Mouse (Mus musculus): ENCODE results near the gene Pear1.
"Not testable (repeated sequence)": the region's sequence is repeated elsewhere in the genome, so short reads cannot be mapped to it uniquely, and the experiment has no call there.

Gene Pear1

GRCm38 (mm10) chr3:87824206-87824605 lies at the start of gene Pear1:
Gene Pear1 (minus strand): TSS chr3:87824306.
- CTCF ChIA-PET = not testable (repeated sequence)

- CTCF ChIA-PET = not testable (repeated sequence)
These were observed 40.0 kb upstream of the Pear1 start for GRCm38 (mm10) chr3:87864111-87864510.

- CTCF ChIA-PET = interaction anchor here (0.5 to 1.0 kb wide), 2 partner anchors 15 to 448 kb away, joined by 3 to 4 read pairs; no protein-coding TSS in a partner anchor
These were observed 35.7 kb upstream of the Pear1 start for GRCm38 (mm10) chr3:87859813-87860212.

- CTCF ChIA-PET = no interaction called here
These were observed 33.6 kb upstream of the Pear1 start for GRCm38 (mm10) chr3:87857666-87858065.

- CTCF ChIA-PET = no interaction called here
These were observed 31.8 kb upstream of the Pear1 start for GRCm38 (mm10) chr3:87855936-87856335.

- CTCF ChIA-PET = interaction anchor here (1.2 kb wide), 1 partner anchor 15 kb away, joined by 3 read pairs; no protein-coding TSS in a partner anchor
These were observed 30.9 kb upstream of the Pear1 start for GRCm38 (mm10) chr3:87854795-87855568.

GRCm38 (mm10) chr3:87849117-87849516 lies 25.0 kb upstream of the Pear1 start:
- CTCF ChIA-PET = no interaction called here

- CTCF ChIA-PET = interaction anchor here (0.5 kb wide), 1 partner anchor 280 kb away, joined by 4 read pairs; no protein-coding TSS in a partner anchor
These were observed 23.6 kb upstream of the Pear1 start for GRCm38 (mm10) chr3:87847680-87848079.

GRCm38 (mm10) chr3:87846650-87847110 lies 22.6 kb upstream of the Pear1 start, which contains the start of gene Sh2d2a:
Gene Sh2d2a (plus strand): TSS chr3:87846755.
- CTCF ChIA-PET = no interaction called here

GRCm38 (mm10) chr3:87846186-87846585 lies 22.1 kb upstream of the Pear1 start:
- CTCF ChIA-PET = no interaction called here

GRCm38 (mm10) chr3:87844981-87845380 lies 20.9 kb upstream of the Pear1 start:
- CTCF ChIA-PET = no interaction called here

GRCm38 (mm10) chr3:87840858-87841257 lies 16.8 kb upstream of the Pear1 start:
- CTCF ChIA-PET = interaction anchor here (0.5 to 1.3 kb wide), 5 partner anchors 11 to 1499 kb away, joined by 3 to 4 read pairs (median 3); no protein-coding TSS in a partner anchor

- CTCF ChIA-PET = no interaction called here
These were observed 14.5 kb upstream of the Pear1 start for GRCm38 (mm10) chr3:87838622-87839021.

GRCm38 (mm10) chr3:87833482-87833881 lies 9.4 kb upstream of the Pear1 start:
- CTCF ChIA-PET = interaction anchor here (0.5 kb wide), 1 partner anchor 18 kb away, joined by 4 read pairs; no protein-coding TSS in a partner anchor

GRCm38 (mm10) chr3:87832109-87832859 lies 8.2 kb upstream of the Pear1 start:
- CTCF ChIA-PET = interaction anchor here (0.5 to 0.8 kb wide), 2 partner anchors 19 to 44 kb away, joined by 4 to 5 read pairs; no protein-coding TSS in a partner anchor

- CTCF ChIA-PET = no interaction called here
These were observed 4.9 kb upstream of the Pear1 start for GRCm38 (mm10) chr3:87829025-87829424.

GRCm38 (mm10) chr3:87828435-87828834 lies 4.3 kb upstream of the Pear1 start:
- CTCF ChIA-PET = no interaction called here

- CTCF ChIA-PET = interaction anchor here (0.6 to 2.4 kb wide), 2 partner anchors 24 to 63 kb away, joined by 3 to 11 read pairs; partner anchors contain the start of gene Ntrk1
These were observed 5.9 kb downstream of the Pear1 start for GRCm38 (mm10) chr3:87818226-87818625.

- CTCF ChIA-PET = interaction anchor here (0.9 to 2.4 kb wide), 3 partner anchors 12 to 22 kb away, joined by 3 to 11 read pairs (median 3); partner anchors contain the start of gene Ntrk1
These were observed 7.4 kb downstream of the Pear1 start for GRCm38 (mm10) chr3:87816646-87817093.

- CTCF ChIA-PET = interaction anchor here (1.0 to 2.4 kb wide), 2 partner anchors 17 to 22 kb away, joined by 3 to 11 read pairs; partner anchors contain the start of gene Ntrk1
These were observed 7.9 kb downstream of the Pear1 start for GRCm38 (mm10) chr3:87816166-87816565.

- CTCF ChIA-PET = no interaction called here
These were observed 11.2 kb downstream of the Pear1 start for GRCm38 (mm10) chr3:87812873-87813272.

GRCm38 (mm10) chr3:87812413-87812812 lies 11.7 kb downstream of the Pear1 start:
- CTCF ChIA-PET = no interaction called here
